Mouse (Mus musculus) lung, postnatal 0 days (tissue): ENCODE measurements at regions not wholly inside any gene's neighbourhood (a gene's known extent, or its start where the extent isn't known, plus 50 kb on each side); places are given as distances from the start of the nearest gene placed in this dataset.

Source experiments
- CTCF ChIP-seq: IDR thresholded peaks from 2 replicates; pipeline ENCODE4 v1.5.1; 2016; ENCODE audit warnings: antibody characterized with exemption, mild to moderate bottlenecking
- EP300 ChIP-seq: IDR thresholded peaks from 2 replicates; pipeline ENCODE4 v1.6.1; 2016; ENCODE audit warnings: antibody characterized with exemption, mild to moderate bottlenecking, control low read depth

- TF ChIP-seq EP300, result no peak
- TF ChIP-seq CTCF, result no peak
Observed at GRCm38 (mm10) chr7:129787736-129788135, 196.1 kb downstream of the Wdr11 start.
